Mouse (Mus musculus) heart, embryonic 13.5 days (tissue): ENCODE data around the gene Cldnd2. TPM values are rescaled to one million over a fixed set of nuclear protein-coding genes. Genes with fewer than 3 reads are reported as not detected.

Source experiments
- ATAC-seq: fragments of 200-750 bp; cut with Nextera tagmentation; 2 replicates; pipeline ENCODE4 v1.8.0; 2017; ENCODE audit warnings: moderate TSS enrichment; ENCODE audit not compliant: insufficient number of reproducible peaks, low FRiP score, low TSS enrichment; ENCODE audit errors: extremely low read depth
- H3K27ac ChIP-seq: fragments of 300-500 bp; sonication (generic); replicated peaks from 2 replicates; pipeline ENCODE4 v1.5.1; 2015; ENCODE audit warnings: moderate library complexity, mild to moderate bottlenecking, inconsistent platforms
- H3K27me3 ChIP-seq: fragments of 300-500 bp; sonication (generic); replicated peaks from 2 replicates; pipeline ENCODE4 v1.6.1; 2015; ENCODE audit warnings: mild to moderate bottlenecking, inconsistent platforms
- H3K36me3 ChIP-seq: fragments of 300-500 bp; sonication (generic); 2 replicates; pipeline ENCODE4 v1.6.1; 2015; ENCODE audit warnings: mild to moderate bottlenecking, inconsistent platforms
- H3K4me1 ChIP-seq: fragments of 300-500 bp; sonication (generic); 2 replicates; pipeline ENCODE4 v1.6.1; 2015; ENCODE audit warnings: inconsistent platforms
- H3K4me2 ChIP-seq: fragments of 300-500 bp; sonication (generic); 2 replicates; pipeline ENCODE4 v1.6.1; 2015; ENCODE audit warnings: inconsistent platforms, mild to moderate bottlenecking, moderate library complexity
- H3K4me3 ChIP-seq: fragments of 300-500 bp; sonication (generic); 2 replicates; pipeline ENCODE4 v1.5.1; 2015; ENCODE audit warnings: moderate library complexity, mild to moderate bottlenecking, inconsistent platforms
- H3K9ac ChIP-seq: fragments of 300-500 bp; sonication (generic); 2 replicates; pipeline ENCODE4 v1.6.1; 2015; ENCODE audit warnings: inconsistent platforms, mild to moderate bottlenecking, moderate library complexity
- H3K9me3 ChIP-seq: fragments of 300-500 bp; sonication (generic); 2 replicates; pipeline ENCODE4 v1.6.1; 2016; ENCODE audit warnings: inconsistent platforms
- WGBS: fragments of 180-500 bp; shearing (Covaris S2); methylation state at CpG from one replicate; pipeline ENCODE4 v1.1.7; 2015; ENCODE audit warnings: mixed read lengths; 5-methylcytosine and 5-hydroxymethylcytosine counted together
- polyA plus RNA-seq: library from polyadenylated mRNA; unstranded; fragments of >200 nt; fragmentation: Nextera tagmentation; extraction: Ambion mirVana; gene quantifications from 2 replicates; pipeline ENCODE4 v1.2.1, GENCODE M21; 2015

Cldnd2 gene
- polyA plus RNA-seq, 1 experiment from 2014 or later = not detected

DNA sequence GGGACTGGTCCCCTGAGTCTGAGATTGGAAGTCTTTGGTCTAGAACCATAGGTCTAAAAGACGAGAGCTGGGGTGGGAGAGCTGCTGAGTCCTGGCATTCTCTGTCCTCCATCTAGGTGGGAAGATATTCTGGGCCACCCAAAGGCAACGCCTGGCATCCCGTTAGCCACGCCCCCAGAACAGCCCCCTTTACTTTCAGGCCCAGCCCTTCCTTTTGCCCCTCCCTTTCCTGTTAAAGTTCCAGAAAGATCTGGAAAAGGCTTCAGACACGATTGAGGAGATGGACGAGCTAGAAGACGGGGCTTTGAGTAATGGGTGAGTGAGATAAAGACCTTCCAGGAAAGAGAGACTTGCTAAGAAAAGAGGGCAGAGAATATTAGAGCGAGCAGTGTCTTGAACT lies 13.2 kb upstream of the Cldnd2 start, which contains the start of gene Lim2:
Gene Lim2 (plus strand): TSS at position 265 of the 400 bp plus-strand sequence.
- Histone ChIP-seq H3K36me3 (no peaks in the 10 kb centered on the region), H3K9ac (no peak within 1 kb of the TSS), H3K4me3 (no peak within 1 kb of the TSS), H3K4me1 (peaks cover 4% of the 10 kb centered on the region; the same call in 1 of the 2 replicates), H3K9me3 (no peaks in the 10 kb centered on the region), H3K27me3 (no peaks in the 10 kb centered on the region), H3K27ac (no peak within 1 kb of the TSS), H3K4me2 (no peak within 1 kb of the TSS)
- no peak for ATAC-seq
- 73% methylated on average over 8 of the region's 8 CpGs for WGBS

DNA sequence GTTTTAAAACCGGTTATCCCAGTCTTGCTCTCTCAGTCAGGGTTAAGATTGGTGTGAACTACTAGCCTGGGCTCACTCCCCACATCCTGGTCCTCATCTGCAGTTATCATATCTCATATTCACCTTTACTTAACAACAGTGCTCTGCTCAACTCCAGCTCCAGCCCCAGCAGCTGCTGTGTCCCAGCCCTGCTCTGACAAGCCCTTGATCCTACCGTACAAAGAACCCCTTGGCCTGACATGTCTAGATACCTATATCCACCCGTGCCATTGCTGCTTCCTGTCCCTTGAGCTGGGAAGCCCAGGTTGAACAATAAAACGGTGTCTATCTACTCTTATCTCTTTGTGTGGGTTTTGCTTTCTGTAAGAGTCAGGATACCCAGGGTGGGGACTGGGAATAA lies 11.1 kb upstream of the Cldnd2 start:
- no peak overlapping the region for H3K9ac ChIP-seq
- no peak overlapping the region for H3K27ac ChIP-seq
- 32% methylated on average over 4 of the region's 4 CpGs for WGBS
- no peak overlapping the region for H3K4me3 ChIP-seq
- H3K4me1 ChIP-seq = no peaks in the 10 kb centered on the region
- no peak for ATAC-seq
- no peaks in the 10 kb centered on the region for H3K27me3 ChIP-seq
- no peak overlapping the region for H3K4me2 ChIP-seq
- no peaks in the 10 kb centered on the region for H3K9me3 ChIP-seq
- H3K36me3 ChIP-seq = no peaks in the 10 kb centered on the region

DNA sequence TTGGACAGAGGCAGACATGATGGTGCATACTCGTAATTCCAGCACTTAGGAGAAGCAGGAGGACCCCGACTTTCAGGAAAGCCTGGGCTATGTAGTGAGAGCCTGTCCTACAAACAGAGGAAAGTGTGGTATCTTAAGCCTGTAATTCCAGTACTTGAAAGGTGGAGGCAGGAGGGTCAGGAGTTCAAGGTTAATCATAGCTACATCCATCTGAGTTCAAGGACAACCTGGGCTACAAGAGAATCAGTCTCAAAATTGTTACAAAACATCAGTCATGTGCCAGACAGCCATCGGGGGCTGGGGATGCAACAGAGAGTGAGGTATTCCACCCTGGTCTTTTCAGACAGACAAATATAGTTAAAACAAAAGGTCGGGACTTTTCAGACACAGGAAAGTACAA lies 7.7 kb upstream of the Cldnd2 start:
- H3K4me2 ChIP-seq = no peak overlapping the region
- no peak overlapping the region for H3K4me3 ChIP-seq
- 59% methylated on average over 4 of the region's 4 CpGs for WGBS
- H3K4me1 ChIP-seq = no peaks in the 10 kb centered on the region
- H3K9ac ChIP-seq = no peak overlapping the region
- H3K27me3 ChIP-seq = no peaks in the 10 kb centered on the region
- H3K36me3 ChIP-seq = no peaks in the 10 kb centered on the region
- H3K9me3 ChIP-seq = no peaks in the 10 kb centered on the region
- ATAC-seq = no peak
- no peak overlapping the region for H3K27ac ChIP-seq

DNA sequence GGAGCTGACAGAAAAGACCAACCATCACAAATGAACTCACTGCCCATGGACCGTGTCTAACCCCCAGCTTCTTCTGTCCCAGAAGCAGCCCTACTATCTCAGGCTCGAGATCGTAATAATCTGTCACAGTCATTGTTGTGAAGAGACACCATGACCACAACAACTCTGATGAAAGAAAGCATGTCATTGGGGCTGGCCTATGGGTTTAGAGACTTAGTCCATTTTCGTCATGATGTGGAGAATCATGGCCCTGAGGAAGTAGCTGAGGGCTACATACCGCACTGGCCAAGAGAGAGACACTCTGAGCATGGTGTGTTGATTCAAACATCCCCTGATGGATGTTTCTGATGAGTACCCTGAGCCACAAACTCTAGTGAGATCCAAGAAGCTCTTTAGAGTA lies 5.9 kb upstream of the Cldnd2 start:
- no peaks in the 10 kb centered on the region for H3K9me3 ChIP-seq
- WGBS = 85% methylated on average over 5 of the region's 5 CpGs
- no peaks in the 10 kb centered on the region for H3K36me3 ChIP-seq
- H3K27ac ChIP-seq = no peak overlapping the region
- no peaks in the 10 kb centered on the region for H3K4me1 ChIP-seq
- no peak for ATAC-seq
- H3K9ac ChIP-seq = no peak overlapping the region
- no peak overlapping the region for H3K4me2 ChIP-seq
- no peak overlapping the region for H3K4me3 ChIP-seq
- peaks cover 4% of the 10 kb centered on the region; the same call in 1 of the 2 replicates for H3K27me3 ChIP-seq

DNA sequence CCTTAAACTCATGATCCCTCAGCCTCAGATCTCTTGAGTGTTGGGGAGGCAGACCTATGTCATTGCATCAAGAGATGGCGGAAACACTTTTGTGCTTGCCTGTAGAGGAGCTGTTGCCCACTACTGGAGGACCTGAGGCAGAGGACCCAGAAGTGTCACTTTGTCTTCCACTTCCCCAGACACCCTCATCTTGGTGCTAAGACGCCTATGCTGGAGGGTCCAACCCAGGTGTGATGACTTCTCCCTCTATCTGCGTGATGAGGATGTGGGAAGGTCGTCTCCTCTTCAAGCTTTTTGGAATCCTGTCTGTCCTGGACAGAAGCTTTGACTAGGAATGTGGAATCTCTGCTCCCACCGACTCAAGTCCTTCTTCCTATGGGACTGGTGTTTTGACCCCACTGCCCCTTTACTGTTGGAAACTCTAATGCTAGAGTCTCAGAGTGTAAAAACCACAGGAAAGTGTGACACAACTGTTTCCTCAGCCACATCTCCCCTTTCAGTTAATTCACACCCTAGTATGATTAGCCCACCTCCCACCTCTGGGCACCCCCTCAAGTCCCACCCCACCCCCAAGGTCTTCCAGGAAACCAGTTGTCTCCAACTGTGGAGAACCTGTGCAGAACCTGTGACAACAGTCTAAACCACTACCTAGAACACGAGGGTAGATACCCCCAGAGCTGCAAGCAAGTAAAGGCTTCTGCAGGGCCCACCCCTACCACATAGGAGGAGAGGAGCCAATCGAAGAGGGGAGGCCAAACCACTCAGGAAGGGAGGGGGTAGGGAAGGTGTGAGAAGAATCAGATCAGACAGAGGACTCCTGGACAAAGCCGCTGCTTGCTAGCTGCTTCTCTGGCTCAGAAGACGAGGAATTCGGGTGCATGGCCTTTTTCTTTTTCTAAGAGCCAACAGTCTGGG lies 4.0 kb upstream of the Cldnd2 start, which contains the start of gene Nkg7:
Gene Nkg7 (plus strand): TSS at position 733 of the 915 bp plus-strand sequence.
- H3K9me3 ChIP-seq = no peaks in the 10 kb centered on the region
- no peak for ATAC-seq
- WGBS = 62% methylated on average over 10 of the region's 10 CpGs
- no peak within 1 kb of the TSS for H3K27ac ChIP-seq
- H3K36me3 ChIP-seq = no peaks in the 10 kb centered on the region
- no peaks in the 10 kb centered on the region for H3K4me1 ChIP-seq
- H3K9ac ChIP-seq = no peak within 1 kb of the TSS
- H3K27me3 ChIP-seq = peaks cover 4% of the 10 kb centered on the region; the same call in 1 of the 2 replicates
- no peak within 1 kb of the TSS for H3K4me3 ChIP-seq
- H3K4me2 ChIP-seq = no peak within 1 kb of the TSS

DNA sequence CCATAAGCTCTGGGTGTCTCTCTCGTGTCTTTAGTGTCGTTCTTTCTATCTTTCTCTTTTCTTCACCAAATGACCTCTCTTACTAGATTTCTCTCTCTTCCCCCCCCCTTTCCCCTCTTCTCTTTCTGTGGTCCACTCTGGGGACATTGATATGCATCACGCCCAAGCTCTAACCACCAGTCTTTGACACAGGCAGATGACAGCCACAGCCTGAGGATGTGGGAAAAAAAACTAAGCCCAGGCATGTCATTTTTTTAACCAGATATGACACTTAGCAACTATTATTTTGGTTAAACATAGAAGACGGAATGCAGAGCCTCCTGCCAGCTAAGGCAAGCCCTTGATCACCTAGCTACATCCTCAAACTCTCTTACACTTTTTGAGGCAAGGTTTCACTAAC lies 2.0 kb upstream of the Cldnd2 start:
- Histone ChIP-seq H3K27ac (no peak overlapping the region), H3K4me3 (no peak overlapping the region), H3K9ac (no peak overlapping the region), H3K36me3 (no peaks in the 10 kb centered on the region), H3K9me3 (no peaks in the 10 kb centered on the region), H3K4me1 (peaks cover 9% of the 10 kb centered on the region), H3K27me3 (peaks cover 4% of the 10 kb centered on the region; the same call in 1 of the 2 replicates), H3K4me2 (no peak overlapping the region)
- no peak for ATAC-seq
- 77% methylated on average over 4 of the region's 4 CpGs for WGBS

DNA sequence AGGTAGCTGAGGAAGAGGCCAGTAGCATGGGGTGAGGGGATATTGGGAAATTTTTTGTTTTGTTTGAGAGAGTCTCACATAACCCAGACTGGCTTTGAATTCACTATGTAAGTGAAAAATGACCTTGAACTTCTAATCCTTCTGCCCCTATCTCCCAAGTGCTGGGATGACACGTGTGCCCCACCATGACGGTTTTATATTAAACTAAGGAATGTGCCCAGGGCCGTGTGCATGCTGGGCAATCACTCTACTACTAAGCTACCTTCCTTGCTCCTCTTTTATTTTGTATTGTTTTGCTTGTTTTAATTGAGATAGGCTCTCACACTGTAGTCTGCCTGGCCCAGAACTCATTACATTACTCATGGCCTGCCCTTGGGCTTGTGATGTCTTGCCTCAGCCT lies 489 bp downstream of the Cldnd2 start:
- H3K27ac ChIP-seq = no peak overlapping the region
- H3K4me1 ChIP-seq = peaks cover 27% of the 10 kb centered on the region
- WGBS = 81% methylated on average over 3 of the region's 3 CpGs
- H3K4me2 ChIP-seq = no peak overlapping the region
- H3K9ac ChIP-seq = no peak overlapping the region
- ATAC-seq = no peak
- H3K4me3 ChIP-seq = no peak overlapping the region
- peaks cover 4% of the 10 kb centered on the region; the same call in 1 of the 2 replicates for H3K27me3 ChIP-seq
- no peaks in the 10 kb centered on the region for H3K9me3 ChIP-seq
- no peaks in the 10 kb centered on the region for H3K36me3 ChIP-seq

DNA sequence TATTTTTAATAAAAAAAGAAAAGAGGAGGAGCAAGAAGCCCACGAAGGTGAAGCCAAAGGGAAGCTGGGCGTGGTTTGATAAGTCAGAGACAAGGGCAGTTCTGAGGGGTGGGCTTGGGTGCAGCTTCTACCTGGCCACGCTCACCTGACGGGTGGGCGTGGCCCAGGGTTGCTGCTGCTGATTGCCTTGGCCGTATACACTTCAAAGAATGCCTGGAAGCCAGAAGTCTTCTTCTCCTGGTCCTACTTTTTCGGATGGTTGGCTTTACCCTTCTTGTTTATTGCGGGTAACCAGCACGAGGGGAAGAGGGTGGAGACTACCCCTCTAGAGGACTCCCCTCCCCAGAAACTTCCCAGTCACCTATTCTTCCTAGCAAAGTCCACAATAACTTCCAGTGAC lies 2.1 kb downstream of the Cldnd2 start:
- Histone ChIP-seq H3K9ac (peak overlapping the region; percentile 86), H3K36me3 (peaks cover 7% of the 10 kb centered on the region; the same call in 1 of the 2 replicates), H3K4me1 (peaks cover 42% of the 10 kb centered on the region), H3K27me3 (peaks cover 4% of the 10 kb centered on the region; the same call in 1 of the 2 replicates), H3K9me3 (no peaks in the 10 kb centered on the region), H3K27ac (peak overlapping the region; percentile 100), H3K4me3 (peak overlapping the region; percentile 69), H3K4me2 (peak overlapping the region; percentile 92)
- WGBS = 19% methylated on average over 9 of the region's 9 CpGs
- ATAC-seq = no peak

DNA sequence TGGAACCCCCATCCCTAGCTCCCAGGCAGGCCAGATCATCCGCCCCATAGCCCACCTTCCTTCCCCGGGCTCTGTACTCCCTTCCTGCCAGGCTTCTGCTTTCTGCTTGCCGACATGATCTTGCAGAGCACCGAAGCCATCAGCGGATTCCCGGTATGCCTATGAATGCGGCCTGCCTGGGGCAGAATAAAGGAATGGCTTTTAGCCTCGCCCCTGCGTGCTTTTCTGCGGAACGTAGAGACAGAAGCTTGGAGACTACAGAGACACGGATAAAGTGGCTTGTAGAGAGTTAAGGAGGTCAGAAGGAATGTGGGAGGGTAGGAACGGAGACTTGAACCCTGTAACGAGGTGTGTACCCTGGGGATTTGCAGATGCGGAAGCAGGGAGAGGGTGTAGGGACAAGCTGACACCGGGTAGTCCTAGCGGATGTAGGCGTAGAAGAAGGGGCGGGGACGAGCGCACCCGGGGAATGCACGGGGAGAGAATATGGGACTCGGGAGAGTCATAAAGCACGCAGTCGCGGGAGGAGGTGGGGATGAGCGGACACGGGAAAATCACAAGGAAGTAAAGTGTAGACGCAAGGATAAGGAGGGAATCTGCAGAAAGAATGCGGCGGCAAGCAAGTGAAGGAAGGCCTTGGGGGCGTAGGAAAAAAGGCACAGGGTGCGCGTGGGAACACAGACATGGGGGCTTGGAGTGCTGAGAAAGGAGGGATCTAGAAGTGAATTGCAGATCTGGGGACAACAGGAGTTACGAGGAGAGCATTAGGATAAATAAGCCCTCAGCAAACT lies 2.7 kb downstream of the Cldnd2 start:
- under 1% methylated on average over 36 of the region's 36 CpGs for WGBS
- H3K9ac ChIP-seq = peak overlapping the region; percentile 86
- no peaks in the 10 kb centered on the region for H3K9me3 ChIP-seq
- peak; percentile 65 for ATAC-seq
- H3K27me3 ChIP-seq = peaks cover 4% of the 10 kb centered on the region; the same call in 1 of the 2 replicates
- peaks cover 49% of the 10 kb centered on the region for H3K4me1 ChIP-seq
- peaks cover 7% of the 10 kb centered on the region; the same call in 1 of the 2 replicates for H3K36me3 ChIP-seq
- H3K4me3 ChIP-seq = peak overlapping the region; percentile 69
- peak overlapping the region; percentile 100 for H3K27ac ChIP-seq
- peak overlapping the region; percentile 92 for H3K4me2 ChIP-seq

DNA sequence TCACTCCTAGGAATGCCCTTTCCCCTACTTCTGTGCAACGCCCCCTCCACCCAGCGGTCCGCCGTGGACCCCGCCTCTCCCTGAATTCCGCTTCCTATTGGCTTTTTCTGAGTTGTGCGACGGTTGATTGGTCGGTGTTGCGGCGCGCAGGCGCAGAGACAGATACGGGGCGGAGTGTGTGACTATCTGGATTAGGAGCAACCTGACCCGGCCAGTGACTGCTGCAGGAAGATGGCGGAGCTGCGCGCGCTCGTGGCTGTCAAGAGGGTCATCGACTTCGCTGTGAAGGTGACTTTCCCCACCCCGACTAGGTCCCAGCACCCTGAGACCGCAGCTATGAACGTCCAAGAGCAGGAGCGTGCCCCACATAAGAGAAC lies 3.3 kb downstream of the Cldnd2 start, which contains the start of the genes Etfb and Gm45233:
Gene Etfb (plus strand): TSS at position 167 of the 377 bp plus-strand sequence.
Gene Gm45233 (plus strand): TSS at position 212 of the 377 bp plus-strand sequence.
- peaks cover 7% of the 10 kb centered on the region; the same call in 1 of the 2 replicates for H3K36me3 ChIP-seq
- peak within 1 kb of the TSS; percentile 100 for H3K27ac ChIP-seq
- H3K27me3 ChIP-seq = peaks cover 4% of the 10 kb centered on the region; the same call in 1 of the 2 replicates
- H3K9me3 ChIP-seq = no peaks in the 10 kb centered on the region
- peak within 1 kb of the TSS; percentile 86 for H3K9ac ChIP-seq
- ATAC-seq = peak; percentile 92
- peaks cover 55% of the 10 kb centered on the region for H3K4me1 ChIP-seq
- H3K4me3 ChIP-seq = peak within 1 kb of the TSS; percentile 69
- peak within 1 kb of the TSS; percentile 92 for H3K4me2 ChIP-seq
- WGBS = under 1% methylated on average over 27 of the region's 27 CpGs

DNA sequence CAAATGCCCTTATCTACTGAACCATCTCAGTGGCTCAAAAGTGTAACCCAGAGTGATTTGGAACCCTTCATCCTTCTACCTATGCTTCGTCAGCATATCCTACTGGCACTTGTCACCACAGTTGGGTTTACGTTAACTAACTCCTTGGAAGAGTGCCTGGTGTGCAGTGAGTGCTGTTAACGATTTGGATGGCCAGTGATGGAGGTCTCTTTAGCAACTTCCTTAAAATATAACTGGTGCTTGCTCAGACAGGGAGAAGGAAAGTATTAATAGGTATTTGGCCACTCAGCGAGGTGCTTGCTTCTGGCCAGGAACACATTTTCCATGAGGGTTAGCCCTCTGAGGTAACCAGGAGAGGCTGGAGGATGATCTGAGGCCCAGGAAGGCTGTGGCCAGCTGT lies 7.2 kb downstream of the Cldnd2 start:
- peak overlapping the region; percentile 75; the same call in 1 of the 2 replicates for H3K27ac ChIP-seq
- no peaks in the 10 kb centered on the region for H3K27me3 ChIP-seq
- H3K4me2 ChIP-seq = no peak overlapping the region
- H3K9me3 ChIP-seq = no peaks in the 10 kb centered on the region
- 69% methylated on average over 4 of the region's 4 CpGs for WGBS
- 0 out of 2 replicates have a peak overlapping the region, but pooled peaks have one; percentile 44 for H3K9ac ChIP-seq
- peaks cover 33% of the 10 kb centered on the region for H3K36me3 ChIP-seq
- peaks cover 60% of the 10 kb centered on the region for H3K4me1 ChIP-seq
- H3K4me3 ChIP-seq = no peak overlapping the region
- ATAC-seq = no peak
